Mouse (Mus musculus) olfactory bulb, adult 2 months (tissue): ENCODE results near the gene Rab37.

Experiments
- CTCF ChIP-seq: fragments of 200-500 bp; IDR thresholded peaks from 2 replicates; pipeline ENCODE4 v1.5.1; 2012; ENCODE audit warnings: low read depth, mild to moderate bottlenecking, low read length, moderate library complexity; ENCODE audit not compliant: insufficient read depth
- POLR2A ChIP-seq: fragments of 200-500 bp; IDR thresholded peaks from 2 replicates; pipeline ENCODE4 v1.6.1; 2012; ENCODE audit warnings: mild to moderate bottlenecking, low read depth, low read length, moderate library complexity; ENCODE audit not compliant: insufficient read depth

- TF ChIP-seq POLR2A, result no peak
- no peak for TF ChIP-seq CTCF
These were observed 118.7 kb downstream of the Rab37 start for GRCm38 (mm10) chr11:115209958-115210357.
